Mouse (Mus musculus): ENCODE measurements around the gene Agpat2.

GRCm38 (mm10) chr2:26598462-26598861, 5.8 kb downstream of the Agpat2 start:
- TF ChIP-seq CTCF (IDR thresholded peaks at IDR 0.05; ENCODE audit: extremely low read depth, insufficient read length, insufficient replicate concordance, low read depth, low read length), result no peak
- TF ChIP-seq POLR2A (IDR thresholded peaks at IDR 0.05; ENCODE audit: low read depth, low read length), result no peak
